11 mouse cellular contexts compared by ENCODE assay signal in genomic region chrX:82987683-82988082, GRCm38 (mm10).
"Had no signal": no experiment of that assay in that cellular context is flagged by ENCODE, and none has a peak within 500 bp of the region (broad histone marks: within the 10 kb centered on the region; RNA-seq: fewer than 3 reads in every experiment).

No protein-coding gene starts in this region.

- H3K9ac ChIP-seq: liver, embryonic 15.5 days; midbrain, embryonic 13.5 days; neural tube, embryonic 15.5 days had no signal

- H3K4me1 ChIP-seq: limb, embryonic 10.5 days; liver, embryonic 15.5 days; midbrain, embryonic 13.5 days; neural tube, embryonic 15.5 days had no signal

- H3K9me3 ChIP-seq: limb, embryonic 10.5 days; liver, embryonic 15.5 days; midbrain, embryonic 13.5 days; neural tube, embryonic 15.5 days had no signal

- H3K4me2 ChIP-seq: liver, embryonic 11.5 days; liver, embryonic 15.5 days; midbrain, embryonic 13.5 days; neural tube, embryonic 15.5 days had no signal

- ATAC-seq: midbrain, embryonic 13.5 days had no signal

- H3K27ac ChIP-seq: limb, embryonic 10.5 days; liver, embryonic 15.5 days; midbrain, embryonic 13.5 days; neural tube, embryonic 15.5 days; stomach, postnatal 0 days had no signal

- H3K36me3 ChIP-seq: limb, embryonic 10.5 days; liver, embryonic 15.5 days; midbrain, embryonic 13.5 days; neural tube, embryonic 15.5 days had no signal

- DNase-seq: kidney, postnatal 25 days; lung, adult 2 months; right cerebral cortex, adult 18-20 months; thymus, postnatal 4 days had no signal

- H3K27me3 ChIP-seq: liver, embryonic 15.5 days; midbrain, embryonic 13.5 days; neural tube, embryonic 15.5 days had no signal

- H3K4me3 ChIP-seq: limb, embryonic 10.5 days; liver, embryonic 15.5 days; midbrain, embryonic 13.5 days; myocyte; neural tube, embryonic 15.5 days had no signal
